Mouse (Mus musculus) left cerebral cortex, adult 9 months (tissue): ENCODE measurements around the gene Hspa1a.
"Not testable (repeated sequence)": the region's sequence is repeated elsewhere in the genome, so short reads cannot be mapped to it uniquely, and the experiment has no call there.

Experiments used
- DNase-seq, 2 experiments: peaks; one replicate each; pipeline ENCODE4 v3.0.0; 2022; ENCODE audit warnings: low spot score in 2 of 2

Gene Hspa1a

GRCm38 (mm10) chr17:34948721-34949552 is 23.0 kb downstream of the Hspa1a start:
- not testable (repeated sequence) for DNase-seq

GRCm38 (mm10) chr17:34947606-34948005 is 24.4 kb downstream of the Hspa1a start:
- no peak for DNase-seq

- no peak for DNase-seq
Observed at GRCm38 (mm10) chr17:34946486-34947140, 25.3 kb downstream of the Hspa1a start.

- no peak for DNase-seq
Observed at GRCm38 (mm10) chr17:34944362-34944761, 27.6 kb downstream of the Hspa1a start.

GRCm38 (mm10) chr17:34943128-34943815 is 28.7 kb downstream of the Hspa1a start:
- DNase-seq: no peak

- no peak for DNase-seq
Observed at GRCm38 (mm10) chr17:34941344-34942041, 30.5 kb downstream of the Hspa1a start.

GRCm38 (mm10) chr17:34937960-34938505 is 33.9 kb downstream of the Hspa1a start:
- no peak for DNase-seq

GRCm38 (mm10) chr17:34934830-34935229 is 37.1 kb downstream of the Hspa1a start:
- DNase-seq: no peak

- DNase-seq: peak in 1 of 2 experiments; percentile 15
Observed at GRCm38 (mm10) chr17:34934031-34934430, 37.9 kb downstream of the Hspa1a start.

- DNase-seq: no peak
Observed at GRCm38 (mm10) chr17:34932287-34932686, 39.7 kb downstream of the Hspa1a start.

GRCm38 (mm10) chr17:34931735-34932098 is 40.2 kb downstream of the Hspa1a start:
- DNase-seq: peak in 1 of 2 experiments; percentile 52

GRCm38 (mm10) chr17:34931061-34931734 is 40.8 kb downstream of the Hspa1a start, which contains the start of gene Neu1:
Gene Neu1 (plus strand): TSS chr17:34931253.
- peak; percentile 96 to 99 for DNase-seq

- DNase-seq: no peak
Observed at GRCm38 (mm10) chr17:34928841-34929240, 43.1 kb downstream of the Hspa1a start.

GRCm38 (mm10) chr17:34927306-34928019 is 44.5 kb downstream of the Hspa1a start:
- peak in 1 of 2 experiments; percentile 45 for DNase-seq

- DNase-seq: no peak
Observed at GRCm38 (mm10) chr17:34924258-34924657, 47.7 kb downstream of the Hspa1a start.

GRCm38 (mm10) chr17:34922939-34923338 is 49.0 kb downstream of the Hspa1a start:
- no peak for DNase-seq
